Mouse (Mus musculus) embryonic facial prominence, embryonic 15.5 days (tissue): Measurements from ENCODE around the gene Usp2. TPM values are rescaled to one million over a fixed set of nuclear protein-coding genes. Genes with fewer than 3 reads are reported as not detected.
"Not testable (repeated sequence)": the region's sequence is repeated elsewhere in the genome, so short reads cannot be mapped to it uniquely, and the experiment has no call there.

Experiments
- ATAC-seq: fragments of 200-750 bp; cut with Nextera tagmentation; 2 replicates; pipeline ENCODE4 v1.8.0; 2017; ENCODE audit warnings: low read depth, moderate TSS enrichment; ENCODE audit not compliant: insufficient number of reproducible peaks, low FRiP score, low TSS enrichment
- H3K27ac ChIP-seq: fragments of 300-500 bp; sonication (generic); replicated peaks from 2 replicates; pipeline ENCODE4 v1.5.1; 2015; ENCODE audit warnings: mild to moderate bottlenecking, inconsistent platforms
- H3K27me3 ChIP-seq: fragments of 300-500 bp; sonication (generic); 2 replicates; pipeline ENCODE4 v1.6.1; 2015; ENCODE audit warnings: inconsistent platforms
- H3K36me3 ChIP-seq: fragments of 300-500 bp; sonication (generic); 2 replicates; pipeline ENCODE4 v1.6.1; 2015; ENCODE audit warnings: mild to moderate bottlenecking, inconsistent platforms
- H3K4me1 ChIP-seq: fragments of 300-500 bp; sonication (generic); 2 replicates; pipeline ENCODE4 v1.6.1; 2015; ENCODE audit warnings: inconsistent platforms
- H3K4me2 ChIP-seq: fragments of 300-500 bp; sonication (generic); replicated peaks from 2 replicates; pipeline ENCODE4 v1.6.1; 2015; ENCODE audit warnings: mild to moderate bottlenecking, inconsistent platforms
- H3K4me3 ChIP-seq: fragments of 300-500 bp; sonication (generic); replicated peaks from 2 replicates; pipeline ENCODE4 v1.5.1; 2015; ENCODE audit warnings: mild to moderate bottlenecking, inconsistent platforms
- H3K9ac ChIP-seq: fragments of 300-500 bp; sonication (generic); 2 replicates; pipeline ENCODE4 v1.6.1; 2015; ENCODE audit warnings: inconsistent platforms
- H3K9me3 ChIP-seq: fragments of 300-500 bp; sonication (generic); replicated peaks from 2 replicates; pipeline ENCODE4 v1.6.1; 2016; ENCODE audit warnings: inconsistent platforms
- WGBS: fragments of 180-500 bp; shearing (Covaris S2); methylation state at CpG from one replicate; pipeline ENCODE4 v1.1.7; 2015; 5-methylcytosine and 5-hydroxymethylcytosine counted together
- polyA plus RNA-seq: library from polyadenylated mRNA; unstranded; fragments of >200 nt; fragmentation: Nextera tagmentation; extraction: Ambion mirVana; gene quantifications from 2 replicates; pipeline ENCODE4 v1.2.1, GENCODE M21; 2015

The Usp2 gene
- polyA plus RNA-seq, 1 experiment from 2014 or later: 29.5 TPM

DNA sequence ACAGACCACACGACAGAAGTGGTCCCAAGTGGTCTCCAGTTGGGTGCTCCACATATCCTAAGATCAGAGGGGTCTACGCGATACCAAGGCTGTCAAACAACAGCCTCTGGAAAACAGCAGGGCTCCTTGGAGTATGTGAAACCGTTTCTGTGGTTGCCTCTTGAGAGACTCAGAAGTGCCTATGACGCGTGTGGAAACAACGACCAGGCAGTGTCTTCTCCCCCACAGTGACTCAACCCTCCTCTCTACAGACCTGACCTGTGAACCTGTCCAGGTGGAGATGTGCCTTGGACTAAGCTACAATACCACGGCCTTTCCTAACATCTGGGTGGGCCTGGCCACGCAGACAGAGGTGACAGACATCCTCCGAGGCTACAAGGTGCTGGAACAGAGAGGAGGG is 39.0 kb downstream of the Usp2 start:
- peaks cover 44% of the 10 kb centered on the region for H3K4me1 ChIP-seq
- no peak overlapping the region for H3K4me2 ChIP-seq
- ATAC-seq: no peak
- no peaks in the 10 kb centered on the region for H3K27me3 ChIP-seq
- H3K27ac ChIP-seq: no peak overlapping the region
- peaks cover 12% of the 10 kb centered on the region for H3K36me3 ChIP-seq
- H3K4me3 ChIP-seq: no peak overlapping the region
- no peaks in the 10 kb centered on the region for H3K9me3 ChIP-seq
- 85% methylated on average over 10 of the region's 10 CpGs for WGBS
- no peak overlapping the region for H3K9ac ChIP-seq

DNA sequence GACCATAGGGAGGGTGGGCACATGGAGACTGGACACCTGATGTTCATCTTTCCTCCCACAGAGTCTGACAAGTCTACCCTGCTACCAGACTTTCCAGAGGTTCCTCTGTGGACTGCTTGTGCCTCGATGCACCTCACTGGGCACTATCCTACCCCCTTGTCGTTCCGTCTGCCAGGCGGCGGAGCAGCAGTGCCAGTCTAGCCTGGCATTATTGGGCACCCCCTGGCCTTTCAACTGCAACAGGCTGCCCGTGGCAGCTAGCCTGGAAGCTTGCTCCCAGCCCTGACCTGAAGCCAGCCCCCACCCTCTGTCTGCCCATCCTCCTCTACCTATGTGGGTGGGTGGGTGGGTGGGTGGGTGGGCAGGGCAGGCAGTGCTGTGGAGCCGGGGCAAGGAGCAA is 39.4 kb downstream of the Usp2 start:
- no peak for ATAC-seq
- Histone ChIP-seq H3K36me3 (peaks cover 12% of the 10 kb centered on the region), H3K27ac (no peak overlapping the region), H3K4me2 (no peak overlapping the region), H3K9ac (no peak overlapping the region), H3K4me1 (peaks cover 44% of the 10 kb centered on the region), H3K27me3 (no peaks in the 10 kb centered on the region), H3K4me3 (no peak overlapping the region), H3K9me3 (no peaks in the 10 kb centered on the region)
- WGBS: 89% methylated on average over 7 of the region's 7 CpGs

DNA sequence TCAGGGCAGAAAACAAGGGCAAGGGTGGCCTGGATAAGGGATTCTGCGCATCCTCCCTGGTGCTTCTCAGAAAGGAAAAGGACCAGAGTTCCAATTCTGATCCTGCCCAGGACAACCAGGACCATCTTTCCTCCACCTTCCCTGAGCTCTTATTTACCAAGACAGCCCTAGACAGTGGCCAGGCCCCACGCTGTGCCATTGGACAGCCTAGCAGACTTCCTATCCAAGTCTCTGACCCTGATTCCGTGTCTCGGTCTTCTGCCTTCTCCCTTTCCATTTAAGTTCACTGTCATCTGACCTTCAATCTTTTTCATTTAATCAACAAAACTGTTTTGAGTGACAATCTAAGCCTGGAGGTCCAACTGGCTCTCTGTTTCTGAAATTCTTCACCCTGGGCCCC is 39.8 kb downstream of the Usp2 start:
- peak overlapping the region; percentile 35; the same call in 1 of the 2 replicates for H3K4me2 ChIP-seq

DNA sequence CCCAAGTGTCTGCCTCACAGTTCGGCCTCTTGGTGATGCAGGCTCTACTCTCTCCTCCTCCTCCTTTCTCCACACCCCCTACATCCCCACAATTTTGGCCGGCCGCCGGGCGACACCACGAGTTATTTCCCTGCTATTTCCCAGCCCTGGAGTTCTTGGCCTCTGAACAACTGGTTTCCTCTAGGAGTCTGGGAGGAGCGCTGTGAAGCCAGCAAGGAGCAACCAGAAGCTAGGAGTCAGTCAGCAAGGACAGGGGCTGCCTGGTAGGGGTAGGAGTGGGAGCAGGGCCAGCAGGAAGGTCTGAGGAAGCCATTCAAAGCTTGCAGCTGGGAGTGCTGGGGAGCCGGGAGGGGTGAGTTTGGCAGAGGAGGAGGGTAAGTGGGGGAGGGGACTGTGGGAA is 40.3 kb downstream of the Usp2 start, which contains the start of gene C1qtnf5:
Gene C1qtnf5, plus strand, starts transcription at position 136 of the 400 bp plus-strand sequence.
- Histone ChIP-seq H3K36me3 (peaks cover 9% of the 10 kb centered on the region), H3K27me3 (no peaks in the 10 kb centered on the region), H3K4me3 (peak within 1 kb of the TSS; percentile 20), H3K9ac (no peak within 1 kb of the TSS), H3K27ac (peak within 1 kb of the TSS; percentile 84), H3K9me3 (no peaks in the 10 kb centered on the region), H3K4me1 (peaks cover 50% of the 10 kb centered on the region), H3K4me2 (peak within 1 kb of the TSS; percentile 35)
- 24% methylated on average over 8 of the region's 8 CpGs for WGBS
- peak; percentile 52 for ATAC-seq

More for the DNA sequence above, 39.8 kb downstream of the Usp2 start:
- ATAC-seq: no peak
- H3K36me3 ChIP-seq: peaks cover 10% of the 10 kb centered on the region
- H3K27me3 ChIP-seq: no peaks in the 10 kb centered on the region
- no peak overlapping the region for H3K4me3 ChIP-seq
- WGBS: 66% methylated on average over 4 of the region's 4 CpGs
- peak overlapping the region; percentile 84 for H3K27ac ChIP-seq
- H3K9me3 ChIP-seq: no peaks in the 10 kb centered on the region
- H3K9ac ChIP-seq: no peak overlapping the region
- H3K4me1 ChIP-seq: peaks cover 45% of the 10 kb centered on the region

DNA sequence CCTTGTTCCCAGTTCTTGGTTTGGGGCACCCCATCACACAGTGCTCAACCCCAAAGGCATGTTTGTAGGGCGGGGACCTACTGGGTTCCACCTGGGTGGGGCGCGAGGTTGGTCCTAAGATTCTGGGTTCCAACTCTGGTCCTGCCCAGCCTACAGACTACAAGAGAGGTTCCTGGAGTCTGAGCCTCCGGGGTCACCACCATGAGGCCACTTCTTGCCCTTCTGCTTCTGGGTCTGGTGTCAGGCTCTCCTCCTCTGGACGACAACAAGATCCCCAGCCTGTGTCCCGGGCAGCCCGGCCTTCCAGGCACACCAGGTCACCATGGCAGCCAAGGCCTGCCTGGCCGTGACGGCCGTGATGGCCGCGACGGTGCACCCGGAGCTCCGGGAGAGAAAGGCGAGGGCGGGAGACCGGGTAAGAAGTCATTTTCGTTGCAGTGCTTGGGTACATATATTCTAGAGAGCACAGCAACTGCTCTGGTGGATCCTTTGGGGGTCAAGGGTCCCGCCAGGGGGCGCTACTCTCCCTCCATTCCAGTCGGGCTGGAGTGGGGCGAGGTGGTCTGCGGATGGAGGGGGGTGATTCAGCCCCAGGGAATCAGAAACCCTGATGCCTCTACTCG is 40.8 kb downstream of the Usp2 start:
- Histone ChIP-seq H3K4me2 (peak overlapping the region; percentile 35), H3K4me1 (peaks cover 52% of the 10 kb centered on the region), H3K27me3 (no peaks in the 10 kb centered on the region), H3K27ac (peak overlapping the region; percentile 84), H3K36me3 (peaks cover 9% of the 10 kb centered on the region), H3K9ac (no peak overlapping the region), H3K4me3 (peak overlapping the region; percentile 20), H3K9me3 (no peaks in the 10 kb centered on the region)
- 42% methylated on average over 25 of the region's 25 CpGs for WGBS
- no peak; the same call in 1 of the 2 replicates for ATAC-seq

DNA sequence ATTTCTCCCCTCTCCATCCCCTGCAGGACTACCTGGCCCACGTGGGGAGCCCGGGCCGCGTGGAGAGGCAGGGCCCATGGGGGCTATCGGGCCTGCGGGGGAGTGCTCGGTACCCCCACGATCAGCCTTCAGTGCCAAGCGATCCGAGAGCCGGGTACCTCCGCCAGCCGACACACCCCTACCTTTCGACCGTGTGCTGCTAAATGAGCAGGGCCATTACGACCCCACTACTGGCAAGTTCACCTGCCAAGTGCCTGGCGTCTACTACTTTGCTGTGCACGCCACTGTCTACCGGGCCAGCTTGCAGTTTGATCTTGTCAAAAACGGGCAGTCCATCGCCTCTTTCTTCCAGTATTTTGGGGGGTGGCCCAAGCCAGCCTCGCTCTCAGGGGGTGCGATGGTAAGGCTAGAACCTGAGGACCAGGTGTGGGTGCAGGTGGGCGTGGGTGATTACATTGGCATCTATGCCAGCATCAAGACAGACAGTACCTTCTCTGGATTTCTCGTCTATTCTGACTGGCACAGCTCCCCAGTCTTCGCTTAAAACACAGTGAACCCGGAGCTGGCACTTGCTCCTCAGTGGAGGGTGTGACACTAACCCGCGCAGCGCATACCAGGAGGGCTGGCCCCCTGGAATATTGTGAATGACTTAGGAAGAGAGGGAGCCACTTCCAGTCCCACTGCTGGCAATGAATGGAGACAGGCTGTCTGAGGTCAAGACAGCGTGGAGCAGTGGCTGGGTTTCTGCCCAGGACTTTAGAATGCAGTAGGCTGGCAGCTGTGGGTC is 41.6 kb downstream of the Usp2 start:
- 76% methylated on average over 31 of the region's 31 CpGs for WGBS
- peaks cover 9% of the 10 kb centered on the region for H3K36me3 ChIP-seq
- H3K27ac ChIP-seq: no peak overlapping the region; the same call in 1 of the 2 replicates
- peak overlapping the region; percentile 20; the same call in 1 of the 2 replicates for H3K4me3 ChIP-seq
- no peak for ATAC-seq
- H3K9me3 ChIP-seq: no peaks in the 10 kb centered on the region
- H3K9ac ChIP-seq: no peak overlapping the region
- peak overlapping the region; percentile 40 for H3K4me2 ChIP-seq
- peaks cover 52% of the 10 kb centered on the region for H3K4me1 ChIP-seq
- no peaks in the 10 kb centered on the region for H3K27me3 ChIP-seq

DNA sequence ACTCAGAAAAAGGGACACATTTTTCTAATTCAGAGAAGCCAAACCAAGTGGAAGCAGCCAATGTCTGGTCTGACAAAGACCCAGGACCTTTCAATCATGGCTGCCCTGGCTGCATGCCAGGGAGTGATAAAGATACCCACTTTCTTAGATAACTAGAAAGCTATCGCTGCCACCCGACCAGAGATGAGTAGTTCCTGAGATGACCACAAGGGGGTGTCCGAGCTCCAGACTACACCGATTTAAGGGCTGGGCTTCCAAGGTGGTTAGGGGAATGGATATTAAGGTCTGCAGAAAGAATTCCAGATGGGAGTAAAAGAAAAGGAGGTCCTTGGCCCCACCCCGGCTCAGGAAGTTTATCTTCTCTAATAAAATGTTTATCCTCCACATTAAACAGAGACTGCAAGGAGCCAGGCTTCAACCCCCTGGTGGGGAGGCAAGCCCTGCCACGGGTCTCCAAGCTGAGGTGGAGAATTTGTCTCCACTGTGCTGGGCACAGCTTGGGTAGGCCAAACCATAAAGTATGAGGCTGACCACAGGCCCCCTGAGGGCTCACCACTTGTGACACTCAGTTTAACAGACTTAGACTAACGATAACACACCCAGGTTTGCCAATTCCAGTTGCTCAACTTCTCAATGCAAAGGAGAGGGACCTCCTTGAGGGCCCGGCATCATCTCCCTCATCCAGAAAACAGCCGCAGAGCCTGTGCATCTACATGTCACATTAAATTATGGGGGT is 42.7 kb downstream of the Usp2 start:
- 20% methylated on average over 9 of the region's 9 CpGs for WGBS
- H3K4me1 ChIP-seq: peaks cover 55% of the 10 kb centered on the region

DNA sequence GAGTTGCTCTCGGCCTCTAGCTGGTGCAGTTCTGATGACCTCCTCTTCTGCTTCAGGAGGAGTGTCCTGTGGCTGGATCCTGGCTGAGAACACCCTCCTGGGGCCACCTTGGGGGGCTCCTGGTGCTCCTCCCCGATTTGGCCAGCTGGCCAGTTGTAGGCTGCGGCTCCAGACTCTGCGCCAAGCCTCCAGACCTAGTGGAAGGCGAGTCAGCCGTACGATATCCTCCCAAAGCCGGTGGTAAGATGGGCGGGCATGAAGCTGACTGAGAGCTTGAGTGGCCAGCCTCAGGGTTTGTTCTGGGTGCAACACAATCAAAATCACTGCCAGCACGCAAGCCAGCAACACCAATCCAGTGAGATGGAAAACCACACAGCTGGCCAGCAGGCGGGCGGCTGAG is 45.1 kb downstream of the Usp2 start:
- Histone ChIP-seq H3K4me3 (peak overlapping the region; percentile 79; the same call in 1 of the 2 replicates), H3K4me1 (peaks cover 49% of the 10 kb centered on the region), H3K4me2 (peak overlapping the region; percentile 52)
- H3K27me3 ChIP-seq, ATAC-seq, H3K9me3 ChIP-seq, H3K27ac ChIP-seq, H3K36me3 ChIP-seq, H3K9ac ChIP-seq: not testable (repeated sequence)
- WGBS: 49% methylated on average over 10 of the region's 12 CpGs

More for the DNA sequence above, 42.7 kb downstream of the Usp2 start:
- Histone ChIP-seq H3K36me3 (peaks cover 9% of the 10 kb centered on the region), H3K27ac (no peak overlapping the region), H3K4me2 (peak overlapping the region; percentile 40), H3K9ac (0 out of 2 replicates have a peak overlapping the region, but pooled peaks have one; percentile 2), H3K27me3 (no peaks in the 10 kb centered on the region), H3K4me3 (peak overlapping the region; percentile 21), H3K9me3 (no peaks in the 10 kb centered on the region)
- no peak for ATAC-seq

DNA sequence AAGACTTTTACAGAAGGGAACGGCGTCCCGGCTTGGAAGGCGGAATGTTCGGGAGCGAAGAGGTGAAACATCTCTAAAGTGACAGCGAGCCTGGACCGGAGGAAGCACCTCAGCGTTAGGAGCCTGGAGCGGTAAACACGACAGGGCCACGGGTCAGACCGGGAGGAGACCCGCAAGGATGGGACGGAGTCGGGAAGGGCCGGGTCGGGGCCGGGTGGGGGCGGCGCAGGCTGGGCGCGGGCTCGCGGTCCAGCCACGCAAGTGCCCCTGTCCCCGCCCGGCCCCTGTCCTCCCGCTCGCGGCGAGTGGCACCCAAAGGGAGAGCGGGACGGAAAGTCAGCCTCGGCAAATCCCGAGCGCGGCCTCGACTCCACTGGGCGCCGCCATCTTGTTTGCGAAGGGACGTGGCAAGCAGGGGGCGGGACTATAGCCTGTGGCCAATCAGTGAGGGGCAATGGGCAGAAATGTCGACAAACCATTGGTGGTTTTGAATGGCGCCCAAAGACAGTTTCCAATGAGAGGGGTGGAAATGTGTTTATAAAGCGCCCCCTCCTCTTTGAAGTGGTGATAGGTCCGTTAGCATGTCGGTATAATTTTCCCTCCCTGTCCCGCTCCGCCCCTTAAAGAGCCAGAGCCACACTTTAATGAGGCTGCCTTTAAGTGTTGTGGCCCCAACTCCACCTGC is 46.4 kb downstream of the Usp2 start, which contains the start of the genes Gm49380 and Rnf26:
Gene Gm49380, minus strand, starts transcription at position 396 of the 685 bp plus-strand sequence.
Gene Rnf26, minus strand, starts transcription at position 413 of the 685 bp plus-strand sequence.
- H3K36me3 ChIP-seq: 0 out of 2 replicates have a peak, but pooled peaks cover 5% of the 10 kb centered on the region
- peaks cover 35% of the 10 kb centered on the region for H3K4me1 ChIP-seq
- no peaks in the 10 kb centered on the region for H3K27me3 ChIP-seq
- ATAC-seq: peak; percentile 94
- WGBS: under 1% methylated on average over 51 of the region's 51 CpGs
- no peaks in the 10 kb centered on the region for H3K9me3 ChIP-seq
- peak within 1 kb of the TSS; percentile 79 for H3K4me3 ChIP-seq
- peak within 1 kb of the TSS; percentile 79 for H3K27ac ChIP-seq
- peak within 1 kb of the TSS; percentile 52 for H3K4me2 ChIP-seq
- peak within 1 kb of the TSS; percentile 71 for H3K9ac ChIP-seq

DNA sequence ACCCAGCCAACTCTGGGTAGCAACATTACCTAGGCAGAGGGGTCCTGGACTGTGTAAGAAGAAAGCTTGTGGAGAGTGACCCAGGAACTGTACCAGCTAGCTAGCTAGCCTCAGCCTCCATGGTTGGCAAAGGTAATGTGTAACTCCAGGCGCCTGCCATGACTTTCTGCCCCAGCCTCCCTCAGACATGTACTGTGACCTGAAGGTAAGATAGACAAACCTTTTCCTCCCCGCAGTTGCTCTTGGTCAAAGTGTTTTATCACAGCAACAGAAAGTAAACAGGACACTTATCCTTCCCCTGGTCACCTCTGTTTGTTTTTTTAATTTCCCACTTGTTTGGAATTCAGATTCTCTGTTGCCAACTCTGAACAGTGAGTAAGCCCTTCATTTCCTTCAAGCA is 47.6 kb downstream of the Usp2 start:
- no peak for ATAC-seq
- Histone ChIP-seq H3K4me1 (peaks cover 23% of the 10 kb centered on the region), H3K4me2 (no peak overlapping the region), H3K9ac (no peak overlapping the region), H3K27me3 (no peaks in the 10 kb centered on the region), H3K9me3 (no peaks in the 10 kb centered on the region), H3K36me3 (no peaks in the 10 kb centered on the region), H3K4me3 (no peak overlapping the region), H3K27ac (no peak overlapping the region)
- WGBS: 79% methylated on average over 2 of the region's 2 CpGs
